Mouse (Mus musculus): ENCODE measurements around the gene Cln3. TPM values are rescaled to one million over a fixed set of nuclear protein-coding genes. Genes with fewer than 3 reads are reported as not detected.
A peak's percentile ranks its signal among the peaks of the same experiment; 100 is the strongest.

Gene Cln3
- polyA plus RNA-seq, 1 experiment from 2014 or later: 34.0 TPM

DNA sequence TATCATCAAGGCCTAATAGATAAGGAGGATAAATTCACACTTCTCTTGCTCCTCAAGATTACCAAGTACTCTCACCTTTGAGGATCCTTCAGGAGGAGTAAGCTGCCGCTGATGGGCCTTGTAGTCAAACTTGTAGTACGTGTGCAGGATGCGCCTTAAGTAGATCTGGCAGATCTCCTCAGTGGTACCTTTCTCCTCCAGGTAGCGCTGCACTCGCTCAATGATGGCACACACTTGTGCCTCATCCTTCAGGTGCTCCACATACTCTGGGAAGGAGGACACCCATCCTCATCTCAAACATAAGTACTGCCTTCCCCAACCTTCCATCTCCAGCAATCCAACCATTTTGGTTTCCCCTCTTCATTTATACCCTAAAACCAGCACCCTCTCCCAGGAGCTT, 29.0 kb downstream of the Cln3 start:
- no peak overlapping the region for H3K27ac ChIP-seq
- H3K27me3 ChIP-seq: no peaks in the 10 kb centered on the region
- no peak overlapping the region for H3K4me3 ChIP-seq
- no peak overlapping the region for H3K4me2 ChIP-seq
- no peaks in the 10 kb centered on the region for H3K4me1 ChIP-seq
- H3K9me3 ChIP-seq: no peaks in the 10 kb centered on the region
- H3K36me3 ChIP-seq: peaks cover 95% of the 10 kb centered on the region
- WGBS: 92% methylated on average over 5 of the region's 5 CpGs
- no peak for ATAC-seq (ENCODE audit: insufficient number of reproducible peaks, insufficient read depth, low FRiP score, low TSS enrichment, low read depth)
- no peak overlapping the region for H3K9ac ChIP-seq

GRCm38 (mm10) chr7:126554796-126555195, 30.8 kb downstream of the Cln3 start:
- no peak overlapping the region for H3K4me3 ChIP-seq
- no peak for ATAC-seq (ENCODE audit: insufficient number of reproducible peaks, insufficient read depth, low FRiP score, low TSS enrichment, low read depth)
- H3K27me3 ChIP-seq: no peaks in the 10 kb centered on the region
- no peaks in the 10 kb centered on the region for H3K9me3 ChIP-seq
- H3K9ac ChIP-seq: no peak overlapping the region
- H3K4me1 ChIP-seq: no peaks in the 10 kb centered on the region
- no peak overlapping the region for H3K27ac ChIP-seq
- no peak overlapping the region for H3K4me2 ChIP-seq
- peaks cover 97% of the 10 kb centered on the region for H3K36me3 ChIP-seq
- WGBS: 93% methylated on average over 1 of the region's 1 CpGs

- WGBS: 89% methylated on average over 2 of the region's 2 CpGs
- no peaks in the 10 kb centered on the region for H3K9me3 ChIP-seq
Measured at GRCm38 (mm10) chr7:126545631-126546030, 40.0 kb downstream of the Cln3 start.

DNA sequence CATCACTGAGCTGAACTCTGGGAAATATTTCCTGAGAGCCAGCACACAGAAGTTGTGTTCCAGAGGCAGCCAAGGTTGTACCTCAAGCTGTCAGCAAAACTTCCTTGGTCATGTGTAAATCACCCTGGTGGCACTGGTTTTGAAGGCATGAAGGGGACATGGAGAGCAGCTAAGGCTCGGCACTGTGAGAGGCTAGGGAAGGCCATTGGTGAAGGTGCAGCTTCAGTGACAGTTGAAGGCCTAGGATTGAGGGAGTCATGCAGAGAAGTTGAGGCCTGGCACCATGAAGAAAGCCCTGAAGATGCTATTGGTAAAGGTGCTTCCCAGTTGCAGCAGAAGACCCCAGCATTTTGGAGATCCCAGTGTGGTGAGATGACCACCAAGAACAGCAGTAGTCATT, 44.0 kb downstream of the Cln3 start:
- Histone ChIP-seq H3K36me3 (peaks cover 31% of the 10 kb centered on the region), H3K4me2 (no peak overlapping the region), H3K4me3 (no peak overlapping the region), H3K4me1 (no peaks in the 10 kb centered on the region), H3K9ac (no peak overlapping the region), H3K9me3 (no peaks in the 10 kb centered on the region), H3K27me3 (peaks cover 6% of the 10 kb centered on the region), H3K27ac (no peak overlapping the region)
- ATAC-seq (ENCODE audit: insufficient number of reproducible peaks, insufficient read depth, low FRiP score, low TSS enrichment, low read depth): no peak
- 82% methylated on average over 1 of the region's 1 CpGs for WGBS

More at GRCm38 (mm10) chr7:126545631-126546030, 40.0 kb downstream of the Cln3 start:
- Histone ChIP-seq H3K27ac (no peak overlapping the region), H3K36me3 (peaks cover 70% of the 10 kb centered on the region), H3K27me3 (no peaks in the 10 kb centered on the region), H3K4me1 (no peaks in the 10 kb centered on the region), H3K4me3 (no peak overlapping the region), H3K4me2 (no peak overlapping the region), H3K9ac (no peak overlapping the region)
- ATAC-seq (ENCODE audit: insufficient number of reproducible peaks, insufficient read depth, low FRiP score, low TSS enrichment, low read depth): no peak

GRCm38 (mm10) chr7:126537820-126538585, 47.6 kb downstream of the Cln3 start:
- Histone ChIP-seq H3K9me3 (no peaks in the 10 kb centered on the region), H3K9ac (no peak overlapping the region), H3K4me3 (no peak overlapping the region), H3K36me3 (no peaks in the 10 kb centered on the region), H3K27me3 (peaks cover 19% of the 10 kb centered on the region), H3K4me2 (no peak overlapping the region), H3K27ac (no peak overlapping the region), H3K4me1 (0 out of 2 replicates have a peak, but pooled peaks cover 6% of the 10 kb centered on the region)
- 44% methylated on average over 5 of the region's 5 CpGs for WGBS
- ATAC-seq (ENCODE audit: insufficient number of reproducible peaks, insufficient read depth, low FRiP score, low TSS enrichment, low read depth): no peak

GRCm38 (mm10) chr7:126536466-126536865, 49.2 kb downstream of the Cln3 start:
- ATAC-seq (ENCODE audit: insufficient number of reproducible peaks, insufficient read depth, low FRiP score, low TSS enrichment, low read depth): no peak

GRCm38 (mm10) chr7:126535766-126536165, 49.9 kb downstream of the Cln3 start:
- H3K4me3 ChIP-seq: peak overlapping the region; percentile 53
- H3K4me1 ChIP-seq: 0 out of 2 replicates have a peak, but pooled peaks cover 6% of the 10 kb centered on the region
- H3K9me3 ChIP-seq: no peaks in the 10 kb centered on the region
- no peak for ATAC-seq (ENCODE audit: insufficient number of reproducible peaks, insufficient read depth, low FRiP score, low TSS enrichment, low read depth)
- H3K36me3 ChIP-seq: no peaks in the 10 kb centered on the region
- 2% methylated on average over 28 of the region's 28 CpGs for WGBS
- no peak overlapping the region for H3K27ac ChIP-seq
- peaks cover 19% of the 10 kb centered on the region for H3K27me3 ChIP-seq
- peak overlapping the region; percentile 93 for H3K4me2 ChIP-seq
- peak overlapping the region; percentile 77 for H3K9ac ChIP-seq

More at GRCm38 (mm10) chr7:126536466-126536865, 49.2 kb downstream of the Cln3 start:
- Histone ChIP-seq H3K9me3 (no peaks in the 10 kb centered on the region), H3K4me2 (peak overlapping the region; percentile 93), H3K27ac (no peak overlapping the region), H3K27me3 (peaks cover 19% of the 10 kb centered on the region), H3K4me3 (peak overlapping the region; percentile 53), H3K9ac (peak overlapping the region; percentile 77), H3K4me1 (0 out of 2 replicates have a peak, but pooled peaks cover 6% of the 10 kb centered on the region), H3K36me3 (no peaks in the 10 kb centered on the region)
- 56% methylated on average over 9 of the region's 9 CpGs for WGBS

DNA sequence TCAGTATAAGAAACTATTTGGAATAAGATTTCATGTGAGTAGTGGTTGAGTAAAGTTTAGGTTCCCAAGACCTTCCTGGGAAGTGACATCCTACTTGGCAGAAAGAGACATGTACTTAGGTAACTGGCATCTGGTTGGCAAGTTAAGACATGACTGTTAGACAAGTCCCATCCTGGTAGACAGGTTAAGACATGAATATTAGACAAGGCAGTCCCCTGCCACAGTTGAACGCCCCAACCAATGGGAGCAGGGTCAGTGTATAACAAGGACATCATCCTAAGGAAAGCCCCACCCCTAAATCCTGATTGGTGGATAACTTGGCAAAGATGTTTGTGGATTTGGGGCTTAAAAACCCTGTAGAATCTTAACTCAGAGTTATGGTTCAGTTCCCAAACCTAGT, 52.2 kb downstream of the Cln3 start:
- 55% methylated on average over 1 of the region's 1 CpGs for WGBS
- H3K4me1 ChIP-seq: 0 out of 2 replicates have a peak, but pooled peaks cover 6% of the 10 kb centered on the region
- H3K27ac ChIP-seq: no peak overlapping the region
- peaks cover 22% of the 10 kb centered on the region for H3K27me3 ChIP-seq
- no peak overlapping the region for H3K4me2 ChIP-seq
- H3K9ac ChIP-seq: no peak overlapping the region
- H3K4me3 ChIP-seq: no peak overlapping the region
- ATAC-seq (ENCODE audit: insufficient number of reproducible peaks, insufficient read depth, low FRiP score, low TSS enrichment, low read depth): no peak
- no peaks in the 10 kb centered on the region for H3K36me3 ChIP-seq
- no peaks in the 10 kb centered on the region for H3K9me3 ChIP-seq

GRCm38 (mm10) chr7:126528166-126528577, 57.4 kb downstream of the Cln3 start:
- Histone ChIP-seq H3K4me1 (no peaks in the 10 kb centered on the region), H3K4me2 (no peak overlapping the region), H3K27ac (no peak overlapping the region), H3K36me3 (no peaks in the 10 kb centered on the region), H3K4me3 (no peak overlapping the region), H3K27me3 (peaks cover 2% of the 10 kb centered on the region), H3K9me3 (no peaks in the 10 kb centered on the region), H3K9ac (0 out of 2 replicates have a peak overlapping the region, but pooled peaks have one; percentile 59)
- ATAC-seq (ENCODE audit: insufficient number of reproducible peaks, insufficient read depth, low FRiP score, low TSS enrichment, low read depth): no peak
- WGBS: 4% methylated on average over 1 of the region's 1 CpGs

DNA sequence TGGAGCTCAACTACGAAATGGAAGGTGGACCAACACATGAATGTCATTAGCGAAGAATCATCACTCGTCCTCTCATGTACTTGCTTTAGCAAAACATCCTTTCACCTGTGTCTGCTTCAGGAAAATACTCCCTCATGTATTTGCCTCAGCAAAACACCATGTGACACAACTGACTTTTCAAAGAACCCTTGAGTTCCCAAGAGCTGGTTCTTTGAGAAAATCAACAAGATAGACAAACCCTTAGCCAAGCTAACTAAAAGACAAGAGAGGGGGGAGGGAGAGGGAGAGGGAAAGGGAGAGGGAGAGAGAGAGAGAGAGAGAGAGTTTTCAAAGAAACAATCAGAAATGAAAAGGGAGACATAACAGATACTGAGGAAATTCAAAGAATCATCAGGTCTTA, 62.3 kb downstream of the Cln3 start:
- Histone ChIP-seq H3K4me3 (no peak overlapping the region), H3K4me2 (no peak overlapping the region), H3K9me3 (no peaks in the 10 kb centered on the region), H3K9ac (no peak overlapping the region), H3K36me3 (no peaks in the 10 kb centered on the region), H3K27ac (no peak overlapping the region), H3K4me1 (no peaks in the 10 kb centered on the region), H3K27me3 (no peaks in the 10 kb centered on the region)
- no peak for ATAC-seq (ENCODE audit: insufficient number of reproducible peaks, insufficient read depth, low FRiP score, low TSS enrichment, low read depth)
- WGBS: 75% methylated on average over 3 of the region's 3 CpGs

Data from embryonic facial prominence, embryonic 13.5 days (tissue).